Mouse (Mus musculus): ENCODE measurements around the gene Rnf207. TPM values are rescaled to one million over a fixed set of nuclear protein-coding genes. Genes with fewer than 3 reads are reported as not detected.

The Rnf207 gene
- polyA plus RNA-seq, 1 experiment from 2014 or later, result 6.9 TPM

DNA sequence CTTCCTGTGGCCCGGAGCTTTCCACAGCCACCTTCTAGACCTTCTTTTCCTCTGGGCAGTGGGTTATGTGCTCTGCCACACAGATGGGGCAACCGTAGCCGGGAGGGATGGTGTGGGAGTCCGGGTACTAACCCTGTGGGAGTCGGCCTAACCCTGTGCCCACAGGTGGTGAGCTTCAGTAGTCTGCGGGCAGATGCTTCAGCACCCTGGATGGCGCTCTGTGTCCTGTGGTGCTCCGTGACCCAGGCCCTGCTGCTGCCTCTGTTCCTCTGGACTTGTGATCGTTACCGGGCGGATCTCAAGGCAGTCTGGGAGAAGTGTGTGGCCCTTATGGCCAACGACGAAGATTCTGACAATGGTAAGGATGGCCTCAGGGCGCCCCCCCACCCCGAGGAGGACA is 37.2 kb downstream of the Rnf207 start:
- no peak for DNase-seq (ENCODE audit: low spot score)
- H3K9ac ChIP-seq, result no peak overlapping the region
- no peak overlapping the region for H3K4me3 ChIP-seq (replicated peaks; ENCODE audit: low read length)
- no peak for ATAC-seq (ENCODE audit: low FRiP score)
- H3K27ac ChIP-seq, result no peak overlapping the region
- WGBS, result 62% methylated on average over 15 of the region's 15 CpGs
- H3K4me1 ChIP-seq (replicated peaks; ENCODE audit: control insufficient read depth, insufficient read depth, low read length), result peaks cover 10% of the 10 kb centered on the region
- H3K36me3 ChIP-seq (replicated peaks; ENCODE audit: control insufficient read depth, insufficient read depth), result peaks cover 15% of the 10 kb centered on the region; the same call in 1 of the 2 replicates
- no peaks in the 10 kb centered on the region for H3K9me3 ChIP-seq (ENCODE audit: control insufficient read depth, low read length)
- H3K4me2 ChIP-seq (replicated peaks), result no peak overlapping the region
- H3K27me3 ChIP-seq (ENCODE audit: control insufficient read depth, insufficient read depth, low read length), result peaks cover 94% of the 10 kb centered on the region

DNA sequence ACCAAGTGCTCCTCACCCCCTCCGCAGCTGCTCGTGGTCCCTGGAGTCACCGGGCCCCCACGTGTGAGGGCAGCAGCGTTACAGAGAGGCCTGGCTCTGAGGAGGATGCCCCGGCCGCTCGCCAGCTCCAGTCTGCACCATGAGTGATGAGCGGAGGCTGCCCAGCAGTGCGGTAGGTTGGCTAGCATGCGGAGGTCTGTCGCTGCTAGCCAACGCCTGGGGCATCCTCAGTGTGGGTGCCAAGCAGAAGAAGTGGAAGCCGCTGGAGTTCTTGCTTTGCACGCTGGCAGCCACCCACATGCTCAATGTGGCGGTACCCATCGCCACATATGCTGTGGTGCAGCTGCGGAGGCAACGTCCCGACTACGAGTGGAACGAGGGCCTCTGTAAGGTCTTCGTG is 39.8 kb downstream of the Rnf207 start:
- ATAC-seq (ENCODE audit: low FRiP score), result no peak
- 74% methylated on average over 23 of the region's 23 CpGs for WGBS

GRCm38 (mm10) chr4:152277916-152278315 is 40.9 kb downstream of the Rnf207 start:
- ATAC-seq (ENCODE audit: low FRiP score) (no peak), DNase-seq (ENCODE audit: low spot score) (no peak)
- H3K9me3 ChIP-seq (ENCODE audit: control insufficient read depth, low read length), result no peaks in the 10 kb centered on the region
- no peak overlapping the region for H3K4me2 ChIP-seq (replicated peaks)
- 68% methylated on average over 2 of the region's 2 CpGs for WGBS
- H3K36me3 ChIP-seq (replicated peaks; ENCODE audit: control insufficient read depth, insufficient read depth), result peaks cover 15% of the 10 kb centered on the region; the same call in 1 of the 2 replicates
- no peak overlapping the region for H3K4me3 ChIP-seq (replicated peaks; ENCODE audit: low read length)
- H3K9ac ChIP-seq, result no peak overlapping the region
- peaks cover 11% of the 10 kb centered on the region; the same call in 1 of the 2 replicates for H3K4me1 ChIP-seq (replicated peaks; ENCODE audit: control insufficient read depth, insufficient read depth, low read length)
- no peak overlapping the region for H3K27ac ChIP-seq
- peaks cover 77% of the 10 kb centered on the region for H3K27me3 ChIP-seq (ENCODE audit: control insufficient read depth, insufficient read depth, low read length)

More for the DNA sequence above, 39.8 kb downstream of the Rnf207 start:
- Histone ChIP-seq H3K4me3 (replicated peaks; ENCODE audit: low read length) (no peak overlapping the region), H3K4me1 (replicated peaks; ENCODE audit: control insufficient read depth, insufficient read depth, low read length) (0 out of 2 replicates have a peak, but pooled peaks cover 9% of the 10 kb centered on the region), H3K9ac (no peak overlapping the region), H3K36me3 (replicated peaks; ENCODE audit: control insufficient read depth, insufficient read depth) (peaks cover 15% of the 10 kb centered on the region; the same call in 1 of the 2 replicates), H3K27ac (no peak overlapping the region), H3K4me2 (replicated peaks) (no peak overlapping the region), H3K27me3 (ENCODE audit: control insufficient read depth, insufficient read depth, low read length) (peaks cover 87% of the 10 kb centered on the region), H3K9me3 (ENCODE audit: control insufficient read depth, low read length) (no peaks in the 10 kb centered on the region)
- DNase-seq (ENCODE audit: low spot score), result no peak

GRCm38 (mm10) chr4:152276389-152277347 is 42.1 kb downstream of the Rnf207 start:
- H3K9ac ChIP-seq, result no peak overlapping the region
- H3K4me2 ChIP-seq (replicated peaks), result no peak overlapping the region
- H3K4me3 ChIP-seq (replicated peaks; ENCODE audit: low read length), result no peak overlapping the region
- no peak for ATAC-seq (ENCODE audit: low FRiP score)
- peaks cover 69% of the 10 kb centered on the region for H3K27me3 ChIP-seq (ENCODE audit: control insufficient read depth, insufficient read depth, low read length)
- H3K4me1 ChIP-seq (replicated peaks; ENCODE audit: control insufficient read depth, insufficient read depth, low read length), result peaks cover 11% of the 10 kb centered on the region; the same call in 1 of the 2 replicates
- no peaks in the 10 kb centered on the region for H3K9me3 ChIP-seq (ENCODE audit: control insufficient read depth, low read length)
- peaks cover 19% of the 10 kb centered on the region; the same call in 1 of the 2 replicates for H3K36me3 ChIP-seq (replicated peaks; ENCODE audit: control insufficient read depth, insufficient read depth)
- DNase-seq (ENCODE audit: low spot score), result no peak
- WGBS, result 58% methylated on average over 10 of the region's 10 CpGs
- H3K27ac ChIP-seq, result no peak overlapping the region

DNA sequence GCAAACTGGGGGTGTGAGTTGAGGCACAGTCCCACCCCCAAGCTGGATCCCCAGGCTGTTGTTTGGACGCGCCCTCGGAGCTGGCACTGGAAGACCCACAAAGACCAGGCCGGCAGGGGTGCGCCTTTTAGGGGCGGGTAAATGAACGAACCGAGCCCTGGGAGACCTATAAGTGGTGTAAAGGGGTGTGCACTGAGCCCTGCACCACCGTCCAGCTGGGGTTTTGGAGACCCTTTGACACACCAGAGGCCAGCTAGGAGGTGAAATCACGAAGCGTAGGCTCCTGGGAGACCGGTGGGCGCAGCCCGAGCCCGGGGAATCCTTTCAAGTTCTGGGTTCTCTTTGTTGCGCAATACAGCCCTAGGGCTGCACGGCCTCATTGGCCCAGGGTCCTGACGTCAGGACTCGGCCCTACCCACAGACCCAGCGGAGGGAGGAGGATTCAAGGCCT is 44.1 kb downstream of the Rnf207 start:
- peaks cover 51% of the 10 kb centered on the region for H3K27me3 ChIP-seq (ENCODE audit: control insufficient read depth, insufficient read depth, low read length)
- under 1% methylated on average over 20 of the region's 20 CpGs for WGBS
- peaks cover 12% of the 10 kb centered on the region; the same call in 1 of the 2 replicates for H3K36me3 ChIP-seq (replicated peaks; ENCODE audit: control insufficient read depth, insufficient read depth)
- ATAC-seq (ENCODE audit: low FRiP score) (0 out of 2 replicates have a peak, but pooled peaks have one; percentile 41), DNase-seq (ENCODE audit: low spot score) (peak; percentile 47)
- H3K4me3 ChIP-seq (replicated peaks; ENCODE audit: low read length), result peak overlapping the region; percentile 64
- peak overlapping the region; percentile 87 for H3K9ac ChIP-seq
- no peaks in the 10 kb centered on the region for H3K9me3 ChIP-seq (ENCODE audit: control insufficient read depth, low read length)
- H3K4me1 ChIP-seq (replicated peaks; ENCODE audit: control insufficient read depth, insufficient read depth, low read length), result peaks cover 11% of the 10 kb centered on the region; the same call in 1 of the 2 replicates
- H3K4me2 ChIP-seq (replicated peaks), result peak overlapping the region; percentile 91
- H3K27ac ChIP-seq, result peak overlapping the region; percentile 78

DNA sequence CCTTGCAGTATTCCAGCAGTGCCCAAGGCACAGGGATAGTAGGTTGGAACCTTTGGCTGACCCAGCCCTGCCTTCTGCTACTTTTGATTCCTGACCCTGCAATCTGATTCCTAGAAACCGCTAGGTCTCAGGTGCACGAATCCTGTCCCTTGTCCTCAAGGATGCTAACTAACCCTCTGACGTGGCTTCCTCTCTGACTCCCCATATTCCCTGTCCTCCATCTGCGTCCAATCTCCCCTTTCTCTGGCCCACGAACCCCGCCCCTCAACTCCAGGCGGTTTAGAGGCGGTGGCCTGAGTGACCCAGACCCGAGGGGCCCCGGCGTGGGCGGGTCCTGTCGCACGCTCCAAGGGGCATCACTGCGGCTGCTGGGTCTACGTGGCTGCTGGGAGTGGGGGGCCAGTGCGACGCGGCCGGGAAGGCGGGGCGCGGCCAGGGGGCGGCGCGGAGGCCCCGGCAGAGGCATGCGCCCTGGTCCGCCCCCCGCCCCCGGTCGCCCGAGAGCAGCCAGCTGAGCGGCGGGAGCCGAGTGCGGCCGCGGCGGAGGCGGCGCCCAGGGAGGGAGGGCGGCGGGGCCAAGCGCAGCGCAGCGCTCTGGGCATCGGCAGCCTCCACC is 45.1 kb downstream of the Rnf207 start, which contains the start of gene Gpr153:
Gpr153 (plus strand) TSS at position 612 of the 616 bp plus-strand sequence.
- no peak for DNase-seq (ENCODE audit: low spot score)
- H3K36me3 ChIP-seq (replicated peaks; ENCODE audit: control insufficient read depth, insufficient read depth), result peaks cover 7% of the 10 kb centered on the region; the same call in 1 of the 2 replicates
- under 1% methylated on average over 45 of the region's 48 CpGs for WGBS

DNA sequence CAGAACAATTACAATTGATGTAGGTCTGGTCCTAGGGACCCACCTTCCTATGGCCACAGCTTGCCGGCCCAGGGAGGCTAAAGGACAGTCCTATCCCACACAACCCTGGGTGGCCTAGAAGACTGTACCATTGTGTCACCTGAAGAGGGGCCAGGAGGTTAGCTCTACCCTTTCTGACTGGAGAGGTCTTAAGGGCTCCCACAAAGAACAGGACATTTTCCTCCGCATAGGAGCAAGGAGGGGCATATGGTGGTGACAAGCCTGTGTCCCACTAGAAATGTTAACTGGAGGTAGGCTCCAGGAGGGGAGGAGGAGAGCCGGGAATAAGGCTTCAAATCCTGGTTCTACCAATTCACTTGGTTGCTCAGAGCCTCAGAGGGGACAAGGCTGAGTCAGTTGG is 45.6 kb downstream of the Rnf207 start:
- ATAC-seq (ENCODE audit: low FRiP score) (no peak), DNase-seq (ENCODE audit: low spot score) (no peak)
- 19% methylated on average over 3 of the region's 3 CpGs for whole genome bisulfite sequencing
- Histone ChIP-seq H3K9me3 (ENCODE audit: control insufficient read depth, low read length) (no peaks in the 10 kb centered on the region), H3K27ac (peak overlapping the region; percentile 78), H3K36me3 (replicated peaks; ENCODE audit: control insufficient read depth, insufficient read depth) (peaks cover 13% of the 10 kb centered on the region), H3K4me2 (replicated peaks) (peak overlapping the region; percentile 91), H3K4me1 (replicated peaks; ENCODE audit: control insufficient read depth, insufficient read depth, low read length) (peaks cover 11% of the 10 kb centered on the region), H3K27me3 (ENCODE audit: control insufficient read depth, insufficient read depth, low read length) (peaks cover 43% of the 10 kb centered on the region), H3K4me3 (replicated peaks; ENCODE audit: low read length) (peak overlapping the region; percentile 64), H3K9ac (no peak overlapping the region; the same call in 1 of the 2 replicates)

More for the DNA sequence above, 45.1 kb downstream of the Rnf207 start, which contains the start of gene Gpr153:
- peaks cover 11% of the 10 kb centered on the region for H3K4me1 ChIP-seq (replicated peaks; ENCODE audit: control insufficient read depth, insufficient read depth, low read length)
- H3K27me3 ChIP-seq (ENCODE audit: control insufficient read depth, insufficient read depth, low read length), result peaks cover 45% of the 10 kb centered on the region
- no peaks in the 10 kb centered on the region for H3K9me3 ChIP-seq (ENCODE audit: control insufficient read depth, low read length)
- peak within 1 kb of the TSS; percentile 87 for H3K9ac ChIP-seq
- peak within 1 kb of the TSS; percentile 64 for H3K4me3 ChIP-seq (replicated peaks; ENCODE audit: low read length)
- H3K27ac ChIP-seq, result peak within 1 kb of the TSS; percentile 78
- H3K4me2 ChIP-seq (replicated peaks), result peak within 1 kb of the TSS; percentile 91
- ATAC-seq (ENCODE audit: low FRiP score), result peak; percentile 78

DNA sequence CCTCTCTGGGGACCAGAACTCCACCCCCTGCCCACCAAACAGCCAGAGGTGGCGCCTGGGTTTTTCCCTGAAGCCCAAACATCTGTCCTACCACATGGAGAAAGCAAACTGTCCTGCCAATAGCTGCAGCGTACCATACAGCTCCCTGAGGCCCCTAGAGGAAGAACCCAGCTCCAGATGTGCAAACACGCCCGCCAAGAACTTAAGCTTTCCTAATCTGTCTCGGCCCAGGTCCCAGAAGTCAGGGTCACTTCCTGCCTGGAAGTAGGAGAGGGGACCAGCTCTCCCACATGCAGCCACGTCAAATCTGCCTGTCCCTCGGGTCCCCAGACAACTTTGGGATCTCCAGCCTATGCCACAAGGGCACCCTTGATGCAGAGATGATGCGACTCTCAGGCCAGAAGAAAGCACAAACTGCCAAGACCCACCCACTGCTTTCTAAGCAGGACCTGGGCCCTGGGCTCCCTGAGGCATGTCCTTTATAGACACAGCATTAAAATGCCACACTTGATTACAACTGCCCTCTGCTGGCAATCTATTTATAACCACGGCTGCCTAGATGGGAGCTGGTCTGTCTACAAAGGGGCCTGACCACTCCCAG is 46.2 kb downstream of the Rnf207 start:
- WGBS, result 40% methylated on average over 9 of the region's 9 CpGs
- Histone ChIP-seq H3K27me3 (ENCODE audit: control insufficient read depth, insufficient read depth, low read length) (peaks cover 39% of the 10 kb centered on the region), H3K9me3 (ENCODE audit: control insufficient read depth, low read length) (no peaks in the 10 kb centered on the region), H3K4me2 (replicated peaks) (no peak overlapping the region), H3K27ac (0 out of 2 replicates have a peak overlapping the region, but pooled peaks have one; percentile 78), H3K4me1 (replicated peaks; ENCODE audit: control insufficient read depth, insufficient read depth, low read length) (peaks cover 11% of the 10 kb centered on the region), H3K9ac (no peak overlapping the region), H3K36me3 (replicated peaks; ENCODE audit: control insufficient read depth, insufficient read depth) (peaks cover 15% of the 10 kb centered on the region), H3K4me3 (replicated peaks; ENCODE audit: low read length) (no peak overlapping the region)
- DNase-seq (ENCODE audit: low spot score) (no peak), ATAC-seq (ENCODE audit: low FRiP score) (no peak)

All from hindbrain, embryonic 14.5 days (tissue).